Comparison of ENCODE assay signal across 8 mouse cellular contexts in genomic region chr19:45659301-45659737, GRCm38 (mm10). TPM values are rescaled to one million over a fixed set of nuclear protein-coding genes. Genes with fewer than 3 reads are reported as not detected.
DNase-seq lines count a peak whose midpoint lies in the region; ATAC-seq and TF ChIP-seq lines count a peak whose summit lies in the region.

No protein-coding gene starts in this region.

- TF ChIP-seq POLR2A in spleen, adult 2 months (IDR thresholded peaks at IDR 0.05; ENCODE audit: low read depth, low read length): no peak

- H3K27ac ChIP-seq in spleen, adult 2 months (ENCODE audit: insufficient read depth, low read length): peak overlapping the region; percentile 98
- peak overlapping the region; percentile 92 for H3K27ac ChIP-seq in forebrain, embryonic 16.5 days (ENCODE audit: low read length)
- peak overlapping the region; percentile 97 for H3K27ac ChIP-seq in intestine, postnatal 0 days (ENCODE audit: low read depth, low read length)
- H3K27ac ChIP-seq in midbrain, embryonic 13.5 days: peak overlapping the region; percentile 96

- TF ChIP-seq CTCF in spleen, adult 2 months (IDR thresholded peaks at IDR 0.05; ENCODE audit: extremely low read depth, insufficient read depth, insufficient read length, insufficient replicate concordance): no peak
- peak; percentile 31; the same call in 1 of the 2 replicates for TF ChIP-seq CTCF in intestine, postnatal 0 days (IDR thresholded peaks at IDR 0.05; ENCODE audit: low read depth)

- peak overlapping the region; percentile 98 for H3K4me3 ChIP-seq in spleen, adult 2 months (ENCODE audit: extremely low read depth, insufficient read depth, insufficient read length)
- peak overlapping the region; percentile 74 for H3K4me3 ChIP-seq in forebrain, embryonic 16.5 days (replicated peaks; ENCODE audit: low read length)
- peak overlapping the region; percentile 89 for H3K4me3 ChIP-seq in intestine, postnatal 0 days (ENCODE audit: low read depth, low read length)
- H3K4me3 ChIP-seq in midbrain, embryonic 13.5 days (replicated peaks): peak overlapping the region; percentile 84

- WGBS in spleen, adult 2 months: 3% methylated on average over 18 of the region's 18 CpGs
- under 1% methylated on average over 17 of the region's 18 CpGs for WGBS in forebrain, embryonic 16.5 days
- WGBS in intestine, postnatal 0 days: 1% methylated on average over 15 of the region's 18 CpGs
- 1% methylated on average over 18 of the region's 18 CpGs for WGBS in midbrain, embryonic 13.5 days

- no peaks in the 10 kb centered on the region for H3K27me3 ChIP-seq in spleen, adult 2 months (ENCODE audit: control insufficient read depth, insufficient read depth, low read length)
- H3K27me3 ChIP-seq in forebrain, embryonic 16.5 days (replicated peaks; ENCODE audit: control insufficient read depth, insufficient read depth, low read length): no peaks in the 10 kb centered on the region
- no peaks in the 10 kb centered on the region for H3K27me3 ChIP-seq in intestine, postnatal 0 days (replicated peaks; ENCODE audit: control insufficient read depth, insufficient read depth, low read length)
- H3K27me3 ChIP-seq in midbrain, embryonic 13.5 days: no peaks in the 10 kb centered on the region

- H3K9ac ChIP-seq in forebrain, embryonic 16.5 days (replicated peaks; ENCODE audit: low read depth, low read length): peak overlapping the region; percentile 89
- peak overlapping the region; percentile 98 for H3K9ac ChIP-seq in intestine, postnatal 0 days (ENCODE audit: low read depth, low read length)
- peak overlapping the region; percentile 97 for H3K9ac ChIP-seq in midbrain, embryonic 13.5 days (replicated peaks)

- peak overlapping the region; percentile 66 for H3K4me2 ChIP-seq in forebrain, embryonic 16.5 days (ENCODE audit: low read length)
- H3K4me2 ChIP-seq in intestine, postnatal 0 days (replicated peaks; ENCODE audit: low read depth): peak overlapping the region; percentile 82
- peak overlapping the region; percentile 69 for H3K4me2 ChIP-seq in midbrain, embryonic 13.5 days (replicated peaks)

- no peak; the same call in 1 of the 2 replicates for ATAC-seq in forebrain, embryonic 16.5 days
- ATAC-seq in intestine, postnatal 0 days: no peak
- ATAC-seq in midbrain, embryonic 13.5 days: peak; percentile 43; the same call in 1 of the 2 replicates
- ATAC-seq in cerebellum, adult (ENCODE audit: insufficient number of reproducible peaks, low FRiP score, low TSS enrichment): no peak

- peak; percentile 19 for DNase-seq in adrenal gland, adult 8-10 months
- DNase-seq in adrenal gland, postnatal 4 days (ENCODE audit: low spot score in 2 of 2): no peak
- no peak for DNase-seq in spleen, adult 2 months (ENCODE audit: low read depth in 1 of 2, low spot score in 2 of 2)
- no peak for DNase-seq in spleen, adult 18-20 months

- no peaks in the 10 kb centered on the region for H3K9me3 ChIP-seq in forebrain, embryonic 16.5 days (ENCODE audit: control insufficient read depth, low read length)
- no peaks in the 10 kb centered on the region for H3K9me3 ChIP-seq in intestine, postnatal 0 days (ENCODE audit: control insufficient read depth)
- no peaks in the 10 kb centered on the region for H3K9me3 ChIP-seq in midbrain, embryonic 13.5 days

- peaks cover 3% of the 10 kb centered on the region; the same call in 1 of the 2 replicates for H3K4me1 ChIP-seq in spleen, adult 2 months (ENCODE audit: control insufficient read depth, insufficient read depth, insufficient read length)
- peaks cover 21% of the 10 kb centered on the region for H3K4me1 ChIP-seq in forebrain, embryonic 16.5 days (replicated peaks; ENCODE audit: control insufficient read depth, insufficient read depth, low read length)
- 0 out of 2 replicates have a peak, but pooled peaks cover 3% of the 10 kb centered on the region for H3K4me1 ChIP-seq in intestine, postnatal 0 days (replicated peaks; ENCODE audit: control insufficient read depth, insufficient read depth, low read length)
- peaks cover 31% of the 10 kb centered on the region for H3K4me1 ChIP-seq in midbrain, embryonic 13.5 days (replicated peaks)

- no peaks in the 10 kb centered on the region for H3K36me3 ChIP-seq in spleen, adult 2 months (ENCODE audit: control insufficient read depth, insufficient read depth, low read length)
- H3K36me3 ChIP-seq in forebrain, embryonic 16.5 days (ENCODE audit: control insufficient read depth, insufficient read depth): no peaks in the 10 kb centered on the region
- H3K36me3 ChIP-seq in intestine, postnatal 0 days (ENCODE audit: control insufficient read depth, insufficient read depth): no peaks in the 10 kb centered on the region
- no peaks in the 10 kb centered on the region for H3K36me3 ChIP-seq in midbrain, embryonic 13.5 days

RNA-seq across cellular contexts. Expression of gene Fbxw4, which starts 0.8 kb away (rescaled TPM):
- 10 to 100 TPM; 25.6 to 36.1 (median 30.8) TPM for total RNA-seq in adrenal gland, adult 8-10 months (2022)
- total RNA-seq in adrenal gland, postnatal 4 days (2021): 10 to 100 TPM; 29.3 to 31.6 TPM
- polyA plus RNA-seq in spleen, adult 2 months (2012; rRNA removed): 81.4 and 113 TPM in 2 replicates
- 3.2 and 5.7 TPM in 2 replicates for polyA plus RNA-seq in forebrain, embryonic 16.5 days (2015; fragmentation: Nextera tagmentation; extraction: Ambion mirVana)
- polyA plus RNA-seq in intestine, postnatal 0 days (2015; fragmentation: Nextera tagmentation; extraction: Ambion mirVana): 2.6 and 3.3 TPM in 2 replicates
- 3.8 and 5.5 TPM in 2 replicates for polyA plus RNA-seq in midbrain, embryonic 13.5 days (2015; fragmentation: Nextera tagmentation; extraction: Ambion mirVana)

Comparison
In these comparisons a context has a peak if more than half of its experiments do, and no peak if none do; other contexts are left out.
1. RNA of gene Fbxw4, which starts 0.8 kb away (polyA plus RNA-seq): 81.4 to 113 TPM in spleen, adult 2 months; 3.2 to 5.7 TPM in forebrain, embryonic 16.5 days, 3.8 to 5.5 TPM in midbrain, embryonic 13.5 days and 2.6 to 3.3 TPM in intestine, postnatal 0 days; every median in the first group is over 10 times any median in the second.
2. Peak in every context shown above with its lines, with median percentiles within 50 percentile points of each other: H3K27ac ChIP-seq, H3K4me3 ChIP-seq, H3K4me2 ChIP-seq and H3K9ac ChIP-seq.